ENCODE assay signal across 16 mouse cellular contexts in the genomic region with DNA sequence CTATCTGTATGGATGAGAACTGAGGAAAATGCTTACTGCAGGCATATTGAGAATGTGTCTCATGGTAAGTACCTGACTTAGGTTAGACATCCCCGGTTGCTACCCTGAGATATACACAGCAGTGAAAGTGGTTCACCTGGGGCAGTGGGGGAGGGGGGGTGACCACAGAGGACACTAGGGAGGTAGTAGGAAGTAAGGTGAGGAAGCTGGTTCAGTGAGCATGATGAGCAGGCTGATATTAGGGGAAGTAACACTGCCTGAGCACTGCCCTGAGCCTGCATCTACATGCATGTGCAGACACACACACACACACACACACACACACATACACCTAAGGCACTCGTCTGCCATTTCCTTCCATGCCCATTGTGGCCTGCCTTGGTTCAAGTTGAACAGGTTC. TPM values are rescaled to one million over a fixed set of nuclear protein-coding genes. Genes with fewer than 3 reads are reported as not detected.
DNase-seq lines count a peak whose midpoint lies in the region; ATAC-seq lines count a peak whose summit lies in the region.
"Had no signal": no experiment of that assay in that cellular context is flagged by ENCODE, and none has a peak within 500 bp of the region (broad histone marks: within the 10 kb centered on the region; RNA-seq: fewer than 3 reads in every experiment).

No protein-coding gene starts in this region.

- WGBS in midbrain, embryonic 11.5 days: 89% methylated on average over 2 of the region's 2 CpGs
- 86% methylated on average over 2 of the region's 2 CpGs for WGBS in midbrain, embryonic 14.5 days

- no peaks in the 10 kb centered on the region for H3K9me3 ChIP-seq in midbrain, embryonic 11.5 days (ENCODE audit: control insufficient read depth, low read length)
- no peaks in the 10 kb centered on the region for H3K9me3 ChIP-seq in midbrain, embryonic 14.5 days (ENCODE audit: control insufficient read depth, low read length)
- H3K9me3 ChIP-seq: embryonic facial prominence, embryonic 15.5 days had no signal

- no peak overlapping the region for H3K4me2 ChIP-seq in midbrain, embryonic 11.5 days
- no peak overlapping the region for H3K4me2 ChIP-seq in midbrain, embryonic 14.5 days (ENCODE audit: low read length)
- H3K4me2 ChIP-seq: embryonic facial prominence, embryonic 15.5 days had no signal

- peak; percentile 38 for ATAC-seq in midbrain, embryonic 11.5 days (ENCODE audit: low FRiP score)
- no peak for ATAC-seq in midbrain, embryonic 14.5 days (ENCODE audit: low FRiP score, low TSS enrichment)
- peak; percentile 64 for ATAC-seq in granulocyte monocyte progenitor cell, adult 5-6 weeks (replicated peaks; ENCODE audit: poor library complexity, severe bottlenecking)
- ATAC-seq: hindbrain, embryonic 16.5 days had no signal

- H3K27me3 ChIP-seq in midbrain, embryonic 11.5 days (ENCODE audit: control insufficient read depth, insufficient read depth, low read length): no peaks in the 10 kb centered on the region; the same call in 1 of the 2 replicates
- H3K27me3 ChIP-seq in midbrain, embryonic 14.5 days (ENCODE audit: control insufficient read depth, insufficient read depth, low read length): no peaks in the 10 kb centered on the region
- H3K27me3 ChIP-seq: embryonic facial prominence, embryonic 15.5 days had no signal

- no peak for DNase-seq in midbrain, embryonic 11.5 days (ENCODE audit: low spot score, missing footprints)
- no peak for DNase-seq in midbrain, embryonic 14.5 days
- DNase-seq in CD4-positive, CD25-positive, alpha-beta regulatory T cell, adult 2 months (ENCODE audit: low read depth, low spot score): peak; percentile 49
- peak; percentile 88 to 90 for DNase-seq in spleen, postnatal 36 days (ENCODE audit: low spot score in 2 of 2)
- no peak for DNase-seq in adrenal gland, postnatal 25 days
- DNase-seq in layer of hippocampus, postnatal 25 days (ENCODE audit: extremely low spot score in 1 of 2, low spot score in 1 of 2): no peak
- DNase-seq: cerebellum, adult 8-10 months; gastrocnemius, postnatal 10 days; kidney, adult 2 months; kidney, postnatal 4 days; right cerebral cortex, postnatal 4 days; thymus, postnatal 25 days had no signal

- no peak overlapping the region for H3K27ac ChIP-seq in midbrain, embryonic 11.5 days (ENCODE audit: low read depth, low read length)
- no peak overlapping the region for H3K27ac ChIP-seq in midbrain, embryonic 14.5 days (replicated peaks; ENCODE audit: low read depth, low read length)
- H3K27ac ChIP-seq: embryonic facial prominence, embryonic 15.5 days; macrophage had no signal

- peaks cover 2% of the 10 kb centered on the region; the same call in 1 of the 2 replicates for H3K4me1 ChIP-seq in midbrain, embryonic 11.5 days (ENCODE audit: control insufficient read depth, insufficient read depth, low read length)
- H3K4me1 ChIP-seq in midbrain, embryonic 14.5 days (ENCODE audit: control insufficient read depth, insufficient read depth, low read length): no peaks in the 10 kb centered on the region

- H3K36me3 ChIP-seq in midbrain, embryonic 11.5 days (ENCODE audit: control insufficient read depth, insufficient read depth, low read length): no peaks in the 10 kb centered on the region
- H3K36me3 ChIP-seq in midbrain, embryonic 14.5 days (ENCODE audit: control insufficient read depth, insufficient read depth, low read length): no peaks in the 10 kb centered on the region
- H3K36me3 ChIP-seq: embryonic facial prominence, embryonic 15.5 days had no signal

- H3K4me3 ChIP-seq in midbrain, embryonic 11.5 days (ENCODE audit: low read depth, low read length): no peak overlapping the region
- no peak overlapping the region for H3K4me3 ChIP-seq in midbrain, embryonic 14.5 days (replicated peaks; ENCODE audit: low read depth, low read length)
- H3K4me3 ChIP-seq: embryonic facial prominence, embryonic 15.5 days had no signal

- H3K9ac ChIP-seq in midbrain, embryonic 11.5 days (ENCODE audit: low read length): no peak overlapping the region
- H3K9ac ChIP-seq in midbrain, embryonic 14.5 days (replicated peaks; ENCODE audit: low read length): no peak overlapping the region
- H3K9ac ChIP-seq: embryonic facial prominence, embryonic 15.5 days had no signal

RNA-seq across cellular contexts. Expression of a gene that starts 10.1 kb away (rescaled TPM):
- 2.6 and 3.5 TPM in 2 replicates for polyA plus RNA-seq in midbrain, embryonic 11.5 days (2014; fragmentation: Nextera tagmentation; extraction: Ambion mirVana)
- polyA plus RNA-seq in midbrain, embryonic 14.5 days (2014; fragmentation: Nextera tagmentation; extraction: Ambion mirVana): 2.4 and 4.7 TPM in 2 replicates
- 13.4 and 13.6 TPM in 2 replicates for total RNA-seq in granulocyte monocyte progenitor cell, adult 5-6 weeks (2014; fragmentation: Nextera tagmentation)
- total RNA-seq in granulocyte monocyte progenitor cell, adult 5-6 weeks (2017): 17.2 and 22.6 TPM in 2 replicates
- 100 and 101 TPM in 2 replicates for total RNA-seq in adrenal gland, postnatal 25 days (2021)
- total RNA-seq in layer of hippocampus, postnatal 25 days (2021): 1 to 10 TPM; 3.7 to 4.6 TPM

RNA-seq across cellular contexts. Expression of a gene that starts 50.4 kb away (rescaled TPM):
- polyA plus RNA-seq in midbrain, embryonic 11.5 days (2014; fragmentation: Nextera tagmentation; extraction: Ambion mirVana): 115 and 128 TPM in 2 replicates
- 93.9 and 101 TPM in 2 replicates for polyA plus RNA-seq in midbrain, embryonic 14.5 days (2014; fragmentation: Nextera tagmentation; extraction: Ambion mirVana)
- total RNA-seq in granulocyte monocyte progenitor cell, adult 5-6 weeks (2014; fragmentation: Nextera tagmentation): 54.9 and 65.5 TPM in 2 replicates
- total RNA-seq in granulocyte monocyte progenitor cell, adult 5-6 weeks (2017): 77.7 and 82.8 TPM in 2 replicates
- 44.4 and 58.5 TPM in 2 replicates for total RNA-seq in adrenal gland, postnatal 25 days (2021)
- 10 to 100 TPM; 16.6 to 18.1 TPM for total RNA-seq in layer of hippocampus, postnatal 25 days (2021)

Comparison
In these comparisons a context has a peak if more than half of its experiments do, and no peak if none do; other contexts are left out.
1. DNase-seq: peak in CD4-positive, CD25-positive, alpha-beta regulatory T cell, adult 2 months (single experiment) and spleen, postnatal 36 days (2 of 2); none in midbrain, embryonic 11.5 days (single experiment), midbrain, embryonic 14.5 days (single experiment), adrenal gland, postnatal 25 days (single experiment) and layer of hippocampus, postnatal 25 days (0 of 2).